Mouse (Mus musculus) liver, embryonic 14.5 days (tissue): Measurements from ENCODE around the gene Morc1.

Source experiments
- CTCF ChIP-seq: IDR thresholded peaks from 2 replicates; pipeline ENCODE4 v1.5.1; 2016; ENCODE audit warnings: antibody characterized with exemption, low read depth, control low read depth
- EP300 ChIP-seq: IDR thresholded peaks from 2 replicates; pipeline ENCODE4 v1.6.1; 2016; ENCODE audit warnings: antibody characterized with exemption, low read depth

DNA sequence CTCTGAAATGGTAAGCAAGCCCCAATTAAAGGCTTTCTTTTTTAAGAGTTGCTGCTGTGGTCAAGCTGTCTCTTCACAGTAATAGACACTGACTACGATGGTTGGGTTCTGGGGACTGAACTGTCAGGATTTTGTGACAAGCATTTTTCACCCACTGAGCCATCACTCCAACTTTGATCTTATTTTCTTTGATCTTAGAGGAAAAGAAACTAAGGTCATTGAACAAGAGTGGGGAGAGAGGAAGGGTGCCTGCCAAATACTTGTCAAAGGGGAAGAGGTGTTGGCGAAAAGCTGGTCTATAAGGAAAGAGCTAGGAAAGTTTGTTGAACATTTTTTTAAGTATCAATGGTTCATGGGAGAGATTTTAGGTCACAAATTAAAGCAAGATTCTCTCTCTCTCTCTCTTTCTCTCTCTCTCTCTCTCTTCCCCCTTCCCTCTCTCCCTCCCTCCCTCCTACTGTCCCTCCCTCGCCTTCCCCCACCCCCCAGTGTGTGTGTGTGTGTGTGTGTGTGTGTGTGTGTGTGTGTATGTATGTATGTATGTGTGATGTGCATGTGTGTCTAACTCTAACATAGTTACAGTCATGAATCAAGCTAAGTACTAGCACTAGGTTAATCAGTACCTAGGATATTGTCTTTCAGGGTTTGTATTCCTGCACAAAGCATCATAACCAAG, 47.3 kb upstream of the Morc1 start:
- no peak for TF ChIP-seq CTCF
- TF ChIP-seq EP300, result no peak
